Mouse (Mus musculus) CH12.LX (cell line): ENCODE data around the gene Stoml2.

Experiments
- CTCF ChIP-seq, 2 experiments: IDR thresholded peaks in 1 of 2; conservative IDR thresholded peaks in 1 of 2; 2 replicates each; pipeline ENCODE4 v1.5.1; 2011 to 2012; ENCODE audit warnings: low read depth in 2 of 2, low read length in 2 of 2, improper control_type of control experiment in 1 of 2, inconsistent platforms in 1 of 2, mild to moderate bottlenecking in 1 of 2, moderate library complexity in 1 of 2
- POLR2A ChIP-seq: IDR thresholded peaks from 2 replicates; pipeline ENCODE4 v1.6.1; 2011; ENCODE audit warnings: low read depth, mild to moderate bottlenecking, improper control_type of control experiment, low read length
- USF1 ChIP-seq: IDR thresholded peaks from 2 replicates; pipeline ENCODE4 v1.6.1; 2014; ENCODE audit warnings: low read depth, mild to moderate bottlenecking, inconsistent platforms, low read length, improper control_type of control experiment

DNA sequence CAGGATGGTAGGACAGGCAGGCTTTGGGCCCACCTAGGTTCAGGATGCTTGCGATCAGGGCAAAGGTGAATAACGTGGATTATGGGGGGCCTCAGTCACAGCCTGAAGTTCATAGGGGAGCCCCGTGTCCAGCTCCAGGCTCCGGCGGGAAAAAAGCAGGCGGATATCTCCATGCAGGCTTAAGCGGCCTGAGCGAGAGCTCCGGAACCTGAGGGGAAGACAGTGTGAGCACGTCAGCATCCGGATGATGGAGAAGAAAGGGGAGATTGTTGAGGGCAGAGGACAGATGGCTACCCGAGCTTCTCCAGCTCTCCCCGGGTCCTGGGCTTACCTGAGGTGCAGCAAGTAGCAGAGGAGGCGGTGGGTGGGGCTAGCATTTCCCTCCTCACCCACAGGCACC is 2.0 kb upstream of the Stoml2 start:
- TF ChIP-seq USF1 = no peak
- no peak for TF ChIP-seq CTCF (conservative IDR thresholded peaks at IDR 0.05 in 1 of 2, IDR thresholded peaks at IDR 0.05 in 1 of 2; ENCODE audit: low read depth in 2 of 2, low read length in 2 of 2)
- no peak for TF ChIP-seq POLR2A
